Mouse (Mus musculus) lung, embryonic 15.5 days (tissue): Measurements from ENCODE around the gene Ccsap. TPM values are rescaled to one million over a fixed set of nuclear protein-coding genes. Genes with fewer than 3 reads are reported as not detected.

Experiments used
- ATAC-seq: fragments of 200-750 bp; cut with Nextera tagmentation; 2 replicates; pipeline ENCODE4 v1.8.0; 2017; ENCODE audit warnings: moderate number of reproducible peaks, borderline replicate concordance; ENCODE audit not compliant: low FRiP score, low TSS enrichment; ENCODE audit errors: extremely low read depth
- H3K27ac ChIP-seq: fragments of 300-500 bp; sonication (generic); 2 replicates; pipeline ENCODE4 v1.5.1; 2015; ENCODE audit warnings: moderate library complexity, mild to moderate bottlenecking, inconsistent platforms
- H3K27me3 ChIP-seq: fragments of 300-500 bp; sonication (generic); 2 replicates; pipeline ENCODE4 v1.6.1; 2015; ENCODE audit warnings: inconsistent platforms
- H3K36me3 ChIP-seq: fragments of 300-500 bp; sonication (generic); 2 replicates; pipeline ENCODE4 v1.6.1; 2015; ENCODE audit warnings: inconsistent platforms
- H3K4me1 ChIP-seq: fragments of 300-500 bp; sonication (generic); 2 replicates; pipeline ENCODE4 v1.6.1; 2015; ENCODE audit warnings: inconsistent platforms
- H3K4me2 ChIP-seq: fragments of 300-500 bp; sonication (generic); 2 replicates; pipeline ENCODE4 v1.6.1; 2015; ENCODE audit warnings: inconsistent platforms, mild to moderate bottlenecking, moderate library complexity
- H3K4me3 ChIP-seq: fragments of 300-500 bp; sonication (generic); 2 replicates; pipeline ENCODE4 v1.5.1; 2015; ENCODE audit warnings: mild to moderate bottlenecking, inconsistent platforms
- H3K9ac ChIP-seq: fragments of 300-500 bp; sonication (generic); 2 replicates; pipeline ENCODE4 v1.6.1; 2015; ENCODE audit warnings: inconsistent platforms
- H3K9me3 ChIP-seq: fragments of 300-500 bp; sonication (generic); 2 replicates; pipeline ENCODE4 v1.6.1; 2016; ENCODE audit warnings: inconsistent platforms
- WGBS: fragments of 180-500 bp; shearing (Covaris S2); methylation state at CpG from one replicate; pipeline ENCODE4 v1.1.7; 2015; 5-methylcytosine and 5-hydroxymethylcytosine counted together
- polyA plus RNA-seq: library from polyadenylated mRNA; unstranded; fragments of >200 nt; fragmentation: Nextera tagmentation; extraction: Ambion mirVana; gene quantifications from 2 replicates; pipeline ENCODE4 v1.2.1, GENCODE M21; 2015

Gene Ccsap
- polyA plus RNA-seq, 1 experiment from 2014 or later, result 4.9 TPM

DNA sequence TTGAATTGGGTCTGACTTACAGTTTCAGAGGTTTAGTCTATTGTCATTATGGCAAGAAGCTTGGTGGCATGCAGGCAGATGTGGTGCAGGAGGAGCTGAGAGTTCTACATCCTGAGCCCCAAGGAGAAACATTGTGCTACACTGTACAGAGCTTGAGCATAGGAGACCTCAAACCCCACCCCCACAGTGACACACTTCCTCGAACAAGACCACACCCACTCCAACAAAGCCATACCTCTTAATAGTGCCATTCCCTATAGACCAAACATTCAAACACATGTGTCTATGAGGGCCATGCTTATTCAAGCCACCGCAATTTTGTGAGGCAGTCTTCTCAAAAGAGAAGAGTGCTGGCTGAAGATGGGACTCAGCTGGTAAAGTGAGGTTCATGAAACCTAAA is 58.5 kb downstream of the Ccsap start:
- Histone ChIP-seq H3K36me3 (no peaks in the 10 kb centered on the region), H3K4me1 (peaks cover 12% of the 10 kb centered on the region), H3K4me2 (no peak overlapping the region), H3K9ac (no peak overlapping the region), H3K9me3 (no peaks in the 10 kb centered on the region), H3K4me3 (no peak overlapping the region), H3K27me3 (no peaks in the 10 kb centered on the region), H3K27ac (no peak overlapping the region)
- ATAC-seq, result no peak
- 75% methylated on average over 2 of the region's 2 CpGs for WGBS

- H3K27me3 ChIP-seq, result no peaks in the 10 kb centered on the region
- H3K36me3 ChIP-seq, result no peaks in the 10 kb centered on the region
- peaks cover 6% of the 10 kb centered on the region for H3K4me1 ChIP-seq
- no peak overlapping the region for H3K9ac ChIP-seq
- no peak overlapping the region for H3K4me2 ChIP-seq
- WGBS, result 89% methylated on average over 7 of the region's 7 CpGs
- no peaks in the 10 kb centered on the region for H3K9me3 ChIP-seq
- no peak for ATAC-seq
- H3K4me3 ChIP-seq, result no peak overlapping the region
- no peak overlapping the region for H3K27ac ChIP-seq
Observed at GRCm38 (mm10) chr8:123800867-123801266, 59.1 kb downstream of the Ccsap start.

DNA sequence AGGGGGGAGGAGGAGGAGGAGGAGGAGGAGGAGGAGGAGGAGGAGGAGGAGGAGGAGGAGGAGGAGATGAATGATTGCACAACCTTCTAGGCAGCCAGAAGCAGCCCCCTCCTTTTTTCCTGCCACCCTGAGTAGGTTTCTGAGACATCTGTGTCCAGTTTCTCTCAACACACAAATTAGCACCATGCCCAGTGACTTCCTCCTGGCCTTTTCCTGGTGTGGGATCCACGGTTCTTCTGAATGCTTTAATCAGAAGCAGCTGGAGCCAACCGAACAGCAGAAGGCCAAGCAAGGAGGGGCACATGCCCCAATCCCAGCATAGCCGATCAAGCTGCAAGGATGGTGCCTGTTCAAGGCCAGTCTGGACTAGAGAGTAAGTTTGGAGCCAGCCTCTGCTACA is 60.1 kb downstream of the Ccsap start:
- no peak for ATAC-seq
- Histone ChIP-seq H3K36me3 (no peaks in the 10 kb centered on the region), H3K27me3 (no peaks in the 10 kb centered on the region), H3K4me3 (no peak overlapping the region), H3K9ac (no peak overlapping the region), H3K9me3 (no peaks in the 10 kb centered on the region), H3K4me2 (no peak overlapping the region), H3K4me1 (no peaks in the 10 kb centered on the region), H3K27ac (no peak overlapping the region)
- 36% methylated on average over 3 of the region's 3 CpGs for WGBS

DNA sequence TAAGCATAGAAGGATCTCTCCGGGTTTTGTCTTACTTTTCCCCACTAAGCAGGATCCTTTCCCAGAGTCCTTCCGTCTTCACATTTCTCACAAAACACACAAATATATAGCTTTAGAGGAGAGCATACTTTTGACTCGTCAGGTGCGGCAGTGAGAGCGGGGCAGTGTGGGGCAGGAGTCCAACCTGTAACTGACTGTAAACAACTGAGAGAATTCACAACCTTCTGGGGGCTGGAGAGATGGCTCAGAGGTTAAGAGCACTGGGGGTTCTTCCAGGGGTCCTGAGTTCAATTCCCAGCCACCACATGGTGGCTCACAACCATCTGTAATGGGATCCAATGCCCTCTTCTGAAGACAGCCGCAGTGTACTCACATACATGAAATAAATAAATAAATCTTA is 60.6 kb downstream of the Ccsap start:
- H3K27ac ChIP-seq, result no peak overlapping the region
- no peaks in the 10 kb centered on the region for H3K27me3 ChIP-seq
- H3K4me1 ChIP-seq, result no peaks in the 10 kb centered on the region
- 65% methylated on average over 6 of the region's 6 CpGs for WGBS
- no peaks in the 10 kb centered on the region for H3K36me3 ChIP-seq
- H3K9ac ChIP-seq, result no peak overlapping the region
- no peaks in the 10 kb centered on the region for H3K9me3 ChIP-seq
- ATAC-seq, result no peak
- H3K4me2 ChIP-seq, result no peak overlapping the region
- no peak overlapping the region for H3K4me3 ChIP-seq

- Histone ChIP-seq H3K9ac (no peak overlapping the region), H3K4me1 (no peaks in the 10 kb centered on the region), H3K4me3 (no peak overlapping the region), H3K27ac (no peak overlapping the region), H3K4me2 (no peak overlapping the region), H3K27me3 (no peaks in the 10 kb centered on the region), H3K9me3 (no peaks in the 10 kb centered on the region), H3K36me3 (no peaks in the 10 kb centered on the region)
- no peak for ATAC-seq
- 88% methylated on average over 15 of the region's 15 CpGs for WGBS
Observed at GRCm38 (mm10) chr8:123797928-123798327, 62.1 kb downstream of the Ccsap start.

GRCm38 (mm10) chr8:123796758-123797157 is 63.3 kb downstream of the Ccsap start:
- no peaks in the 10 kb centered on the region for H3K36me3 ChIP-seq
- H3K9ac ChIP-seq, result no peak overlapping the region
- H3K9me3 ChIP-seq, result no peaks in the 10 kb centered on the region
- H3K4me1 ChIP-seq, result no peaks in the 10 kb centered on the region
- H3K27me3 ChIP-seq, result no peaks in the 10 kb centered on the region
- no peak overlapping the region for H3K4me2 ChIP-seq
- H3K27ac ChIP-seq, result no peak overlapping the region
- no peak overlapping the region for H3K4me3 ChIP-seq
- ATAC-seq, result no peak
- 24% methylated on average over 4 of the region's 4 CpGs for WGBS

DNA sequence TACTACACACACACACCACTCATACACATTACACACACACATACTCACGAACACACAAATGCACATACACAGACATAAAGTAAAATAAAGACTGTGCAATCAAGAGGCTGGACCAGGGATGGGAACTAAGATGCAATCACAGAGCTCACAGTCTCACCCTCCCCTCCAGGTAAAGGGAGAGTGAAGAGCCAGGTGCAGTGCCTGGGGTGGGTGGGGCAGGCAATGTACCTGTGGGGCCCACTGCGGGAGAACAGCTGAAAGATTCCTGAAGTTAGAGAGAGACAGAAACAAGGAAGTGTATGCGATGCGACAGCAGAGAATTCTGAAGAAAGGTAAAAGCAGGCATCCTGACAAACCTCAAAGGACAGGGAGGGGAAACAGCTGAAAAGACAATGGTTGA is 65.2 kb downstream of the Ccsap start:
- WGBS, result 62% methylated on average over 4 of the region's 4 CpGs
- Histone ChIP-seq H3K9ac (no peak overlapping the region), H3K27ac (no peak overlapping the region), H3K9me3 (no peaks in the 10 kb centered on the region), H3K4me3 (no peak overlapping the region), H3K27me3 (peaks cover 2% of the 10 kb centered on the region), H3K4me1 (no peaks in the 10 kb centered on the region), H3K4me2 (no peak overlapping the region), H3K36me3 (no peaks in the 10 kb centered on the region)
- no peak for ATAC-seq

GRCm38 (mm10) chr8:123793900-123794299 is 66.1 kb downstream of the Ccsap start:
- H3K27ac ChIP-seq, result no peak overlapping the region
- H3K9me3 ChIP-seq, result no peaks in the 10 kb centered on the region
- no peak for ATAC-seq
- H3K9ac ChIP-seq, result no peak overlapping the region
- H3K4me2 ChIP-seq, result no peak overlapping the region; the same call in 1 of the 2 replicates
- peaks cover 2% of the 10 kb centered on the region for H3K27me3 ChIP-seq
- H3K4me3 ChIP-seq, result no peak overlapping the region
- WGBS, result 10% methylated on average over 10 of the region's 10 CpGs
- no peaks in the 10 kb centered on the region for H3K36me3 ChIP-seq
- H3K4me1 ChIP-seq, result no peaks in the 10 kb centered on the region

GRCm38 (mm10) chr8:123791845-123792225 is 68.2 kb downstream of the Ccsap start:
- no peaks in the 10 kb centered on the region for H3K4me1 ChIP-seq
- no peaks in the 10 kb centered on the region for H3K36me3 ChIP-seq
- H3K9ac ChIP-seq, result no peak overlapping the region
- H3K27me3 ChIP-seq, result peaks cover 2% of the 10 kb centered on the region
- no peak overlapping the region for H3K4me3 ChIP-seq
- no peak overlapping the region for H3K27ac ChIP-seq
- H3K9me3 ChIP-seq, result no peaks in the 10 kb centered on the region
- no peak for ATAC-seq
- no peak overlapping the region for H3K4me2 ChIP-seq
- 74% methylated on average over 7 of the region's 7 CpGs for WGBS

GRCm38 (mm10) chr8:123791101-123791844 is 68.7 kb downstream of the Ccsap start:
- 67% methylated on average over 16 of the region's 16 CpGs for WGBS
- no peak overlapping the region for H3K27ac ChIP-seq
- H3K27me3 ChIP-seq, result peaks cover 2% of the 10 kb centered on the region
- no peaks in the 10 kb centered on the region for H3K4me1 ChIP-seq
- H3K36me3 ChIP-seq, result no peaks in the 10 kb centered on the region
- no peaks in the 10 kb centered on the region for H3K9me3 ChIP-seq
- no peak for ATAC-seq
- no peak overlapping the region for H3K9ac ChIP-seq
- no peak overlapping the region for H3K4me3 ChIP-seq
- H3K4me2 ChIP-seq, result no peak overlapping the region

Other genes with a start within 250 kb of the Ccsap start
- 7.9 and 9.3 TPM in 2 replicates for gene Rhou, start 206.3 kb downstream of the Ccsap start, polyA plus RNA-seq
- 33.2 and 33.8 TPM in 2 replicates for gene Rab4a, start 54.2 kb downstream of the Ccsap start, polyA plus RNA-seq
- 9.0 and 31.1 TPM in 2 replicates for gene Acta1, start 34.5 kb upstream of the Ccsap start, polyA plus RNA-seq
- gene Nup133, start 89.1 kb upstream of the Ccsap start, polyA plus RNA-seq, result 39.1 and 42.5 TPM in 2 replicates
- 16.3 TPM in 2 replicates for gene Abcb10, start 122.9 kb upstream of the Ccsap start, polyA plus RNA-seq
- 37.0 and 38.4 TPM in 2 replicates for gene Taf5l, start 161.2 kb upstream of the Ccsap start, polyA plus RNA-seq
- gene Urb2, start 161.3 kb upstream of the Ccsap start, polyA plus RNA-seq, result 3.5 and 4.3 TPM in 2 replicates